Mouse (Mus musculus): ENCODE measurements at regions not wholly inside any gene's neighbourhood (a gene's known extent, or its start where the extent isn't known, plus 50 kb on each side); places are given as distances from the start of the nearest gene placed in this dataset.

DNA sequence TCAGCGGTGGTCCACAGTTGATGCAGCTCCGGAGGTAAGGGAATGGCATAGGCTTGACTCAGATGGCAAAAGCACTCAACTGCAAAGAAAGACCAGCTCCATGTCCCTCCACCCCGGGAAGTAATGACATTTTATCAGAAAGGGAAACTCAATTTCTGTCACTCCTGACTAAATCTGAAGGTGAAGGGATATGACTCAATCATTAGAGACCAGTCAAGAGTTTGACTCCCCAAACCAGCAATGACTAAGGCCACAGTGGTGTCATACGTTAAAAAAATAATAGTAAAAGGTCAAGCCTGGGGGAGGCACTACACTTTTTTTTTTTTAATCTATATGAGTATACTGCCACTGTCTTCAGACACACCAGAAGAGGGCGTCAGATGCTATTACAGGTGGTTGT lies 141.7 kb downstream of the Basp1 start:
- no peak for TF ChIP-seq CTCF (IDR thresholded peaks at IDR 0.05)
- TF ChIP-seq EP300 (IDR thresholded peaks at IDR 0.05; ENCODE audit: insufficient read depth, low read depth, low read length): no peak
- TF ChIP-seq POLR2A (IDR thresholded peaks at IDR 0.05; ENCODE audit: insufficient read depth, low read depth, low read length): no peak
